In genomic region chr16:43465921-43466748, GRCm38 (mm10) we compare ENCODE assay signal across 15 mouse cellular contexts.
DNase-seq lines count a peak whose midpoint lies in the region; ATAC-seq lines count a peak whose summit lies in the region.
"Had no signal": no experiment of that assay in that cellular context is flagged by ENCODE, and none has a peak within 500 bp of the region (broad histone marks: within the 10 kb centered on the region; RNA-seq: fewer than 3 reads in every experiment).

No protein-coding gene starts in this region.

- intact Hi-C loops in left cerebral cortex, postnatal 4 days (cut with DNase I) = no loop called here

- peak; percentile 64 for ATAC-seq in frontal cortex, adult (ENCODE audit: low TSS enrichment)
- ATAC-seq in midbrain, embryonic 13.5 days = no peak
- ATAC-seq: Patski had no signal

- no peaks in the 10 kb centered on the region for H3K9me3 ChIP-seq in midbrain, embryonic 13.5 days
- H3K9me3 ChIP-seq: embryonic facial prominence, embryonic 12.5 days; hindbrain, embryonic 15.5 days had no signal

- H3K27ac ChIP-seq in midbrain, embryonic 13.5 days = no peak overlapping the region
- H3K27ac ChIP-seq: embryonic facial prominence, embryonic 12.5 days; hindbrain, embryonic 15.5 days; liver, embryonic 14.5 days had no signal

- no peaks in the 10 kb centered on the region for H3K27me3 ChIP-seq in midbrain, embryonic 13.5 days
- H3K27me3 ChIP-seq: embryonic facial prominence, embryonic 12.5 days; hindbrain, embryonic 15.5 days; Patski had no signal

- WGBS in midbrain, embryonic 13.5 days = 91% methylated on average over 9 of the region's 9 CpGs

- H3K9ac ChIP-seq in midbrain, embryonic 13.5 days (replicated peaks) = no peak overlapping the region
- H3K9ac ChIP-seq: embryonic facial prominence, embryonic 12.5 days; hindbrain, embryonic 15.5 days; liver, embryonic 14.5 days had no signal

- DNase-seq in frontal cortex, adult 2 months (ENCODE audit: extremely low spot score in 1 of 2, low spot score in 1 of 2) = no peak
- peak; percentile 8 for DNase-seq in left cerebral cortex, postnatal 4 days
- DNase-seq in left cerebral cortex, adult 8-10 months (ENCODE audit: low spot score in 2 of 2) = no peak
- DNase-seq in cerebellum, postnatal 10 days = peak; percentile 39 to 51
- DNase-seq in right cerebral cortex, adult 2 months (ENCODE audit: low spot score in 2 of 2) = no peak
- DNase-seq: right cerebral cortex, postnatal 14 days; thymus, adult 2 months had no signal

- H3K4me1 ChIP-seq in midbrain, embryonic 13.5 days (replicated peaks) = peaks cover 28% of the 10 kb centered on the region

- H3K36me3 ChIP-seq in midbrain, embryonic 13.5 days = no peaks in the 10 kb centered on the region
- H3K36me3 ChIP-seq: embryonic facial prominence, embryonic 12.5 days; hindbrain, embryonic 15.5 days had no signal

- no peak overlapping the region for H3K4me2 ChIP-seq in midbrain, embryonic 13.5 days (replicated peaks)
- H3K4me2 ChIP-seq: embryonic facial prominence, embryonic 12.5 days; hindbrain, embryonic 15.5 days; midbrain, embryonic 11.5 days had no signal

- no peak overlapping the region for H3K4me3 ChIP-seq in midbrain, embryonic 13.5 days (replicated peaks)
- H3K4me3 ChIP-seq: embryonic facial prominence, embryonic 12.5 days; hindbrain, embryonic 15.5 days; myocyte had no signal

Comparison
In these comparisons a context has a peak if more than half of its experiments do, and no peak if none do; other contexts are left out.
1. DNase-seq: peak in left cerebral cortex, postnatal 4 days (single experiment) and cerebellum, postnatal 10 days (2 of 2); none in frontal cortex, adult 2 months (0 of 2), left cerebral cortex, adult 8-10 months (0 of 2) and right cerebral cortex, adult 2 months (0 of 2).